Mouse (Mus musculus): ENCODE results near the gene Kif18b.
A peak's percentile ranks its signal among the peaks of the same experiment; 100 is the strongest.

Gene Kif18b

DNA sequence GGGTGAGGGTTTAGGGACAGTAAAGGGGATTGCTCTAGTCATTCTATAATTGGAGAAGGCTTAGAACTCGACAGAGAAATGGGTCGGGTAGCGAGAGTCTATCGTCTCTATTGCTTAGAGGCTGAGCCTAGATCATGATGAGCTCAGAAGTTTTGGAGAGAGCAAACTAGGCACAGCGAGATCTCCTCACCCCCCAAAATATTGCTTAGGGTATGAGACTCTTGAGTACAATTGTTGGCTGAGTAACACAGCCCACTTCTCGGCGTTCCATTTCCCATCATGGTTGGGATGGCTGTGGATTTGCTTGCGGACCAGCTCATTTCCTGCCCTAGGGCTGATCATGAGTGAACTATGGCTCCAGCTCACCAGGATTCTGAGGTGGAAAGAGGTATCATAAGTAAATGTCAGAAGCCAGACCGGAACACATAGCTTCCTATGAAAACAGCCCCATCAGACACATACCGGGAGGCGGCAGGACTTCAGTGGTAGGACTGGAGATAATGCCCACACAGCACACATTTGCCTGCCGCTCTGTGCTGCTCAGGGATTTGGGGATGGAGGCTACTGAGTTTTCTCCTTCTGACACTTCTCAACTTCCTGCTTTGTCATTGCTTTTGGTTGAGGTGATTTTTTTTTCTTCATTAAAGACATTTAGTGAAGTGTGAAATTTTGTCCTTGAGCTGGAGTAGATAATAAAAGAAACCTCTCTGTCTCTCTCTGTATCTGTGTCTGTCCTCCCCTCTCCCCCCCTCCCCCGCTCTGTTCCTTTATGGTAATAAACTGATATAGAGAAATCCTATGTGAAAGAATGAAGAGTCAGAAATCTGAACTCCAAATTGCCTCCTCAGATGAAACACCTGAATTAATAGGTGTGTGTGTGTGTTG lies 43.4 kb downstream of the Kif18b start:
- DNase-seq (ENCODE audit: low read depth in 1 of 2, low spot score in 2 of 2) = no peak

DNA sequence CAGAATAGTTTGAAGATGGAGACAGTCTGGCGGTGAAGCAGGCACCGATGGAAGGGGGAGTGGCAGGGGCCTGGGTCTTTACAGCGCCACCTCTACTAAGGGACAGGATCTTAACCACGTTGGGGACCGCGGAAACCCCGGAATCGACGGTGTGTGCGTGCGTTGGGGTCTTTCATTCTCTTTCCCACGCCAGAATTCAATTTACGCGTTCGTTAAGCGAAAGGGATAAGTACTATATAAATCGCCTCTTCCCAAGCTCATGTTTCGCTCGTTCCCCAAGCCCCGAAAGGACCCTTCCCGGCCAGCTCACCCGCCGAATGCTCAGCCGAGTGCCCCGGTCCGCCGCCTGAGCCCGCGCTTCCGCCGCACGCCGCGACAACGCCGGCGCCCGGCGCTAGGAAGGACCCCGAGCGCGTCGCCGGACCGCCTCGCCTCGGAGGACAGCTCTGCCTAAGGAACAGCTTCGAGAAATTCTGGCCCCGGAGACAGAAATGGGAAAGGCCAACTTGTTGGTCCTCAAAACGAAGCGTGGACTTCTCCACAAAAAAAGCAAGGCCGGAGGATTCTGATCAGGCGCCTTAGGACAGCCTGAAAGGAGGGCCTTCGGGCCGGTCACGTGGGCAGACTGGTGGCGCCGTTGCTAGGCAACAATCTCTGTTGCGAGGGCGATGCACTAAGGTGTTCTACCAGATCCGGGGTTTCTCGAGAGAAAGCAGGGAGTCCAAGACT lies 44.2 kb downstream of the Kif18b start, which contains the start of the genes Eftud2 and Ccdc103:
Eftud2 (minus strand) TSS at position 401 of the 729 bp plus-strand sequence.
Ccdc103 (plus strand) TSS at position 620 of the 729 bp plus-strand sequence.
- peak; percentile 78 to 90 for DNase-seq (ENCODE audit: low read depth in 1 of 2, low spot score in 2 of 2)

DNA sequence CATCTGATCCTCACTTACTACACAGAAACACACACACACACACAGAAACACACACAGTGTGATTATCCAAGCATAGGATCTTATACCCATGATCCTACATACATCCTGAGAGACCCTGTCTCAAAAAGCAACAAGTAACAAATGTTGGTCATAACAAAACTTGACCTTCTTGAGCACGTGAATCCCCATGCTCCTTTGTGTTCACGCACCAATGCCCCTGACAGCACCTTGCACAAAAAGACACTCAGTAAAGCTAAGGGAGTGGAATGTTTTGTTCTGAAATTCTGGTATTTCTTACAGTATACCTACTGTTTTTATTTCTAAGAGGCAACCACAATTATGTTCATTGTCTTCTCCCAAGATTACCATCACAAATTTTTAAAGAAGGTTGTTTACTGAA lies 45.4 kb downstream of the Kif18b start:
- DNase-seq (ENCODE audit: low read depth in 1 of 2, low spot score in 2 of 2) = no peak

DNA sequence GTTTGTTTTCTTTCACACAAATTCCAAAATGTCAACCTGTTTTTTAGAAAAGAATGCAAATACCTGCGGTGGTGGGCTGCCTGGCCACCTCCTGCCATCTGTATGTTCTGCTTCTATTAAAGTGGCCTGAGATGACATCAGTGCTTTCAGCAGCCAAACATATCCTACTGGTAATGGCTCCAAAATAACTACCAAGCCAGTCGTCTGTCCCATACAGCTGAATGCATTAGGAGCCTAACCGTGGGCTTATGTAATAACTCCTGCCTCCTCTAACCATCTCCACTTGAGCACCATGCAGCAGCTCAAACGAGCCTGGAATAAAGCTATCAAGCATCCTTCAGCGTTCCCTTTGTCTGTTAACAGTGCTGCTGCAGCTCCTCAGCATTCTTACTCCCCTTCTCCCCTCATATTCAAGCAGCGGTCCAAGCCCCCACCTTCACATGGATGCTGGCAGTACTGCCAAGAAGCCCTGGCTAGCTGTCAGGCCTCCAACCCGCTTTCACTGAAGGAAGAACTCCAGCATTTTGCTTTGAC lies 50.1 kb downstream of the Kif18b start:
- DNase-seq (ENCODE audit: low read depth in 1 of 2, low spot score in 2 of 2) = no peak

DNA sequence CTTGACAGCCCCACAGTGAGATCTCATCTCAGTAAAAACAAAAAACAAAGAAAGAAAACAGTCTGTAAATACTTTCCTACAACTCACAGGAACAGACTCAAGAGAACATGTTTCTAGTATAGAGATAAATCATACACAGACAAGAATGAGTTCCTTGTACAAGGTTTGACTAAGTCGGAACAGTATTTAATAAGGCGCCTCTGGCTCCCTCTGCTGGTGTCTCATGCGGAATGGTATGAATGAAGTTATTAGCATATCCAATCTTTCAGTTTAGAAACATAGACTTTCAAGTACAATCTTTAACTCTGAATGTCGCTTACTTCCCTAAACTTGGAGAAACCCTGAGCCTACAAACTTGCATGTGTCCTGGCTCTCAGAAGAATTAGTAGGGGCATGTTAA lies 60.7 kb downstream of the Kif18b start:
- DNase-seq (ENCODE audit: low read depth in 1 of 2, low spot score in 2 of 2) = no peak

DNA sequence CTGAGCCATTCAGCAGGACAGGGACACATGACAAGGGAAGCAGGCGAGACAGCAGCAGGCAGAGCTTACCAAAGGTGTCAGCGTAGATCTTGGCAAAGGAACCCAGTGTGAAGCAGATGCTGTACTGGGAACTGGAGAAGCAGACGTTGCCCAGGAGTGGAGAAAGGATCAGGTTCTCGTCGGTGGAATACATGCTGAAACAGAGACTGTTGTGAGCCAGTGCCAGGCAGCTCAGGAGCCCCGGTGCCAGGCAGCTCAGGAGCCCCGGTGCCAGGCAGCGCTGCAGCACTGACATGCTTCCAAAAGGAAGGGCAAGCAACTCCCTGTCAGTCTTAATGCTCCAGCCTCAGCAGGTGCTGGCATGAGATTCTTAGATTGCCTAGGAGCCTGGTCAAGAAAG lies 65.0 kb downstream of the Kif18b start:
- no peak for DNase-seq (ENCODE audit: low read depth in 1 of 2, low spot score in 2 of 2)

DNA sequence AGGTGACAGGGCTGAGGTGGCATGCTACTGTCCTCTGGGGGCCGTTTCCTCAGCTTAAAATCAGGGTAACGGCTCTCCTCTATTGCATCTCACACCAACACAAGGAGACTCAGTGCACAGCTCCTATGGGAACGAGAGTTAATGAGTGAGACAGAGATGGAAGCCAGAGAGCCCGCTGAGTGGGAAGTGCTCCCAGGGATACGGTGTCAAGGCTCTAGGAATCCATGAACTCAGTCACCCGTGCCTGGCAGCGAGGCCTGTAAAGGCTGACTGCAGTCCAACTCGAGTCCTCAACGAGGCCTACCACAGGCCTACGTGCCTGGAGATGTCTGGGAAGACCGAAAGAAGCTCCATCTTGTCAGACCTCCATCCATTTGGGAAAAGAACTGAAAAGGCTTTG lies 66.0 kb downstream of the Kif18b start:
- DNase-seq (ENCODE audit: low read depth in 1 of 2, low spot score in 2 of 2) = no peak

DNA sequence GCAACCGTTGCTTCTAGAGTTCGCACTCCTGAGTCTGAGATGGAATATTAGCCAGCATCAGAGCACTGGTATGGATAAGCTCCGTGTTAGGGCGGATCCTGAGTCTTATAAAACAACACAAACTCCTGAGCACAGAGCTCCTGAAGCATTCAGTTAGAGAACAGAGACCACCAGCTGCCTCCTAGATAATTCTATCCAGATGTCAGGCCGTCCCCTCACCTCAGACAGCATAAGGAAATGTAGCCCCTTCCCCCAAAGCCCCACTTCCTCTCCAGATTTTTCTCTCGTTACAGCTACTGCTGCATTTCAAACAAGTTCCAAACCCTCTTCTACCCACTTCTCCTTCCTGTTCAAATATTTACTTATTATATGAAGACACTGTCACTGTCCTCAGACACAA lies 69.0 kb downstream of the Kif18b start:
- DNase-seq (ENCODE audit: low read depth in 1 of 2, low spot score in 2 of 2) = no peak
